Mouse (Mus musculus): ENCODE results near the gene Carmil1. TPM values are rescaled to one million over a fixed set of nuclear protein-coding genes. Genes with fewer than 3 reads are reported as not detected.
A peak's percentile ranks its signal among the peaks of the same experiment; 100 is the strongest.

Carmil1 gene
- total and polyA plus RNA-seq, 3 experiments, result 1.2 to 6.9 (median 4.4) TPM

DNA sequence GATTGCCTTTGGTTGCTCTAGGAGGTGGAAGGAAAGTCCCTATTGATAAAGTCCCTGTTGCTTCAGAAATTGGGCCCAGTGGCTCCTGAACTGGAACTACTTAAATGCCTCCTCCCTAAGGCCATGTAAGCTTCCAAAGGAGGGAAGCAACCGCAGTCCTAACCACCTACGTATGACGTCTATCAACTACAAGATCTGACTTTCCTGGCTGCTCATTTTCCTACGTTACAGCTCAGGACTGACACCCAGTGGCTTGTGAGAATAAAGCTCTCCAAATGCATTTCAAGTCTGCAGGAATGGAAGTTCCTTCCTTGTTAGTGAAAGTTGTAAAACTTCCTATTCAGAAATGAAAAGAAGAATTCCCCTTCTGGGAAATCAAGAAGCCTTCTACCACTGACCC is 38.0 kb upstream of the Carmil1 start:
- H3K4me1 ChIP-seq (ENCODE audit: control insufficient read depth, insufficient read depth, low read length), result no peaks in the 10 kb centered on the region
- DNase-seq, result no peak
- no peaks in the 10 kb centered on the region for H3K79me2 ChIP-seq (replicated peaks; ENCODE audit: control insufficient read depth, insufficient read depth, low read length)
- no peaks in the 10 kb centered on the region for H3K27me3 ChIP-seq (ENCODE audit: control insufficient read depth, insufficient read depth, low read length)
- TF ChIP-seq CTCF (IDR thresholded peaks at IDR 0.05), result peak; percentile 64
- TF ChIP-seq EP300 (IDR thresholded peaks at IDR 0.05; ENCODE audit: insufficient read depth, low read depth, low read length), result no peak
- no peak overlapping the region for H3K4me3 ChIP-seq
- intact Hi-C loops (cut with DNase I), result no loop called here
- H3K36me3 ChIP-seq (ENCODE audit: control insufficient read depth, insufficient read depth, low read length), result no peaks in the 10 kb centered on the region
- no peak overlapping the region for H3K9ac ChIP-seq (ENCODE audit: low read depth, low read length)
- WGBS, result 8% methylated on average over 4 of the region's 4 CpGs
- H3K27ac ChIP-seq, result no peak overlapping the region

GRCm38 (mm10) chr13:24316563-24316962 is 36.0 kb upstream of the Carmil1 start:
- no peaks in the 10 kb centered on the region for H3K79me2 ChIP-seq (replicated peaks; ENCODE audit: control insufficient read depth, insufficient read depth, low read length)
- no peaks in the 10 kb centered on the region for H3K36me3 ChIP-seq (ENCODE audit: control insufficient read depth, insufficient read depth, low read length)
- DNase-seq, result no peak
- H3K27ac ChIP-seq, result no peak overlapping the region
- no peak overlapping the region for H3K4me3 ChIP-seq
- TF ChIP-seq EP300 (IDR thresholded peaks at IDR 0.05; ENCODE audit: insufficient read depth, low read depth, low read length), result no peak
- peak; percentile 22 for TF ChIP-seq CTCF (IDR thresholded peaks at IDR 0.05)
- no peak overlapping the region for H3K9ac ChIP-seq (ENCODE audit: low read depth, low read length)
- H3K27me3 ChIP-seq (ENCODE audit: control insufficient read depth, insufficient read depth, low read length), result no peaks in the 10 kb centered on the region
- 61% methylated on average over 3 of the region's 3 CpGs for WGBS
- H3K4me1 ChIP-seq (ENCODE audit: control insufficient read depth, insufficient read depth, low read length), result no peaks in the 10 kb centered on the region
- intact Hi-C loops (cut with DNase I), result no loop called here

GRCm38 (mm10) chr13:24311011-24311940 is 30.7 kb upstream of the Carmil1 start:
- TF ChIP-seq CTCF (IDR thresholded peaks at IDR 0.05) (no peak), POLR2A (IDR thresholded peaks at IDR 0.05; ENCODE audit: insufficient read depth, low read depth, low read length) (no peak), EP300 (IDR thresholded peaks at IDR 0.05; ENCODE audit: insufficient read depth, low read depth, low read length) (no peak)
- 78% methylated on average over 8 of the region's 8 CpGs for WGBS
- H3K4me3 ChIP-seq, result no peak overlapping the region
- H3K9ac ChIP-seq (ENCODE audit: low read depth, low read length), result no peak overlapping the region
- intact Hi-C loops (cut with DNase I), result no loop called here
- no peaks in the 10 kb centered on the region for H3K27me3 ChIP-seq (ENCODE audit: control insufficient read depth, insufficient read depth, low read length)
- H3K36me3 ChIP-seq (ENCODE audit: control insufficient read depth, insufficient read depth, low read length), result no peaks in the 10 kb centered on the region
- no peaks in the 10 kb centered on the region for H3K79me2 ChIP-seq (replicated peaks; ENCODE audit: control insufficient read depth, insufficient read depth, low read length)
- no peaks in the 10 kb centered on the region for H3K4me1 ChIP-seq (ENCODE audit: control insufficient read depth, insufficient read depth, low read length)
- no peak overlapping the region for H3K27ac ChIP-seq
- DNase-seq, result no peak

- DNase-seq, result no peak
- no peaks in the 10 kb centered on the region for H3K27me3 ChIP-seq (ENCODE audit: control insufficient read depth, insufficient read depth, low read length)
- TF ChIP-seq CTCF (IDR thresholded peaks at IDR 0.05) (peak; percentile 46), POLR2A (IDR thresholded peaks at IDR 0.05; ENCODE audit: insufficient read depth, low read depth, low read length) (no peak), EP300 (IDR thresholded peaks at IDR 0.05; ENCODE audit: insufficient read depth, low read depth, low read length) (no peak)
- intact Hi-C loops (cut with DNase I), result no loop called here
- no peak overlapping the region for H3K9ac ChIP-seq (ENCODE audit: low read depth, low read length)
- H3K4me3 ChIP-seq, result no peak overlapping the region
- no peak overlapping the region for H3K27ac ChIP-seq
- no peaks in the 10 kb centered on the region for H3K79me2 ChIP-seq (replicated peaks; ENCODE audit: control insufficient read depth, insufficient read depth, low read length)
- no peaks in the 10 kb centered on the region for H3K36me3 ChIP-seq (ENCODE audit: control insufficient read depth, insufficient read depth, low read length)
- 54% methylated on average over 4 of the region's 4 CpGs for WGBS
- no peaks in the 10 kb centered on the region for H3K4me1 ChIP-seq (ENCODE audit: control insufficient read depth, insufficient read depth, low read length)
These were observed 25.7 kb upstream of the Carmil1 start for GRCm38 (mm10) chr13:24306248-24306647.

GRCm38 (mm10) chr13:24305486-24305885 is 24.9 kb upstream of the Carmil1 start:
- no peaks in the 10 kb centered on the region for H3K79me2 ChIP-seq (replicated peaks; ENCODE audit: control insufficient read depth, insufficient read depth, low read length)
- intact Hi-C loops (cut with DNase I), result no loop called here
- H3K9ac ChIP-seq (ENCODE audit: low read depth, low read length), result no peak overlapping the region
- H3K4me1 ChIP-seq (ENCODE audit: control insufficient read depth, insufficient read depth, low read length), result no peaks in the 10 kb centered on the region
- no peak overlapping the region for H3K27ac ChIP-seq
- H3K36me3 ChIP-seq (ENCODE audit: control insufficient read depth, insufficient read depth, low read length), result no peaks in the 10 kb centered on the region
- no peak for TF ChIP-seq EP300 (IDR thresholded peaks at IDR 0.05; ENCODE audit: insufficient read depth, low read depth, low read length)
- TF ChIP-seq CTCF (IDR thresholded peaks at IDR 0.05), result no peak
- TF ChIP-seq POLR2A (IDR thresholded peaks at IDR 0.05; ENCODE audit: insufficient read depth, low read depth, low read length), result no peak
- DNase-seq, result no peak
- no peaks in the 10 kb centered on the region for H3K27me3 ChIP-seq (ENCODE audit: control insufficient read depth, insufficient read depth, low read length)
- no peak overlapping the region for H3K4me3 ChIP-seq
- 58% methylated on average over 4 of the region's 4 CpGs for WGBS

GRCm38 (mm10) chr13:24297252-24297651 is 16.7 kb upstream of the Carmil1 start:
- TF ChIP-seq POLR2A (IDR thresholded peaks at IDR 0.05; ENCODE audit: insufficient read depth, low read depth, low read length), result no peak
- TF ChIP-seq CTCF (IDR thresholded peaks at IDR 0.05), result peak; percentile 95
- no peak for TF ChIP-seq EP300 (IDR thresholded peaks at IDR 0.05; ENCODE audit: insufficient read depth, low read depth, low read length)
- Histone ChIP-seq H3K27ac (no peak overlapping the region), H3K4me3 (no peak overlapping the region), H3K36me3 (ENCODE audit: control insufficient read depth, insufficient read depth, low read length) (no peaks in the 10 kb centered on the region), H3K9ac (ENCODE audit: low read depth, low read length) (no peak overlapping the region), H3K27me3 (ENCODE audit: control insufficient read depth, insufficient read depth, low read length) (no peaks in the 10 kb centered on the region), H3K79me2 (replicated peaks; ENCODE audit: control insufficient read depth, insufficient read depth, low read length) (no peaks in the 10 kb centered on the region), H3K4me1 (ENCODE audit: control insufficient read depth, insufficient read depth, low read length) (no peaks in the 10 kb centered on the region)
- peak in 1 of 2 experiments; percentile 36 for DNase-seq
- 16% methylated on average over 4 of the region's 4 CpGs for WGBS
- intact Hi-C loops (cut with DNase I), result loop anchor here (5.0 kb wide), 2 partner anchors 270 to 505 kb away; no protein-coding TSS in a partner anchor
